Mouse (Mus musculus): ENCODE data around the gene Fkbp1b. TPM values are rescaled to one million over a fixed set of nuclear protein-coding genes. Genes with fewer than 3 reads are reported as not detected.

The Fkbp1b gene
- polyA plus RNA-seq, 1 experiment from 2014 or later: 12.7 TPM

- Histone ChIP-seq H3K27me3 (no peaks in the 10 kb centered on the region; the same call in 1 of the 2 replicates), H3K4me2 (replicated peaks) (peak overlapping the region; percentile 61), H3K27ac (replicated peaks) (peak overlapping the region; percentile 55), H3K36me3 (no peaks in the 10 kb centered on the region), H3K4me3 (replicated peaks) (peak overlapping the region; percentile 62), H3K9ac (peak overlapping the region; percentile 23), H3K4me1 (peaks cover 27% of the 10 kb centered on the region), H3K9me3 (replicated peaks) (no peaks in the 10 kb centered on the region)
- under 1% methylated on average over 12 of the region's 12 CpGs for WGBS
- no peak for ATAC-seq (ENCODE audit: insufficient number of reproducible peaks, low FRiP score, low TSS enrichment, low read depth)
Observed at GRCm38 (mm10) chr12:4843741-4844140, 2.4 kb upstream of the Fkbp1b start.

- no peaks in the 10 kb centered on the region for H3K36me3 ChIP-seq
- no peaks in the 10 kb centered on the region for H3K9me3 ChIP-seq (replicated peaks)
- H3K4me2 ChIP-seq (replicated peaks): peak within 1 kb of the TSS; percentile 97
- H3K9ac ChIP-seq: peak within 1 kb of the TSS; percentile 23
- H3K4me1 ChIP-seq: peaks cover 27% of the 10 kb centered on the region
- WGBS: 1% methylated on average over 30 of the region's 30 CpGs
- peak within 1 kb of the TSS; percentile 83 for H3K4me3 ChIP-seq (replicated peaks)
- peak; percentile 88 for ATAC-seq (ENCODE audit: insufficient number of reproducible peaks, low FRiP score, low TSS enrichment, low read depth)
- H3K27me3 ChIP-seq: no peaks in the 10 kb centered on the region; the same call in 1 of the 2 replicates
- H3K27ac ChIP-seq (replicated peaks): peak within 1 kb of the TSS; percentile 55
Observed at GRCm38 (mm10) chr12:4842890-4843597, 1.7 kb upstream of the Fkbp1b start, which contains the start of gene Wdcp. Wdcp (plus strand) TSS chr12:4843303.

- Histone ChIP-seq H3K36me3 (no peaks in the 10 kb centered on the region), H3K27ac (replicated peaks) (no peak overlapping the region), H3K4me2 (replicated peaks) (peak overlapping the region; percentile 61; the same call in 1 of the 2 replicates), H3K4me3 (replicated peaks) (no peak overlapping the region), H3K4me1 (peaks cover 27% of the 10 kb centered on the region), H3K27me3 (no peaks in the 10 kb centered on the region; the same call in 1 of the 2 replicates), H3K9ac (no peak overlapping the region), H3K9me3 (replicated peaks) (no peaks in the 10 kb centered on the region)
- no peak for ATAC-seq (ENCODE audit: insufficient number of reproducible peaks, low FRiP score, low TSS enrichment, low read depth)
- WGBS: 86% methylated on average over 8 of the region's 8 CpGs
Observed at GRCm38 (mm10) chr12:4842456-4842855, 1.1 kb upstream of the Fkbp1b start.

GRCm38 (mm10) chr12:4840741-4841140 is 650 bp downstream of the Fkbp1b start:
- peak overlapping the region; percentile 63 for H3K9ac ChIP-seq
- ATAC-seq (ENCODE audit: insufficient number of reproducible peaks, low FRiP score, low TSS enrichment, low read depth): no peak

GRCm38 (mm10) chr12:4840010-4840409 is 1.4 kb downstream of the Fkbp1b start:
- no peak for ATAC-seq (ENCODE audit: insufficient number of reproducible peaks, low FRiP score, low TSS enrichment, low read depth)
- no peak overlapping the region for H3K27ac ChIP-seq (replicated peaks)
- H3K36me3 ChIP-seq: no peaks in the 10 kb centered on the region
- H3K4me3 ChIP-seq (replicated peaks): no peak overlapping the region
- H3K9ac ChIP-seq: no peak overlapping the region
- peak overlapping the region; percentile 97 for H3K4me2 ChIP-seq (replicated peaks)
- 58% methylated on average over 6 of the region's 6 CpGs for WGBS
- H3K9me3 ChIP-seq (replicated peaks): no peaks in the 10 kb centered on the region
- H3K27me3 ChIP-seq: no peaks in the 10 kb centered on the region; the same call in 1 of the 2 replicates
- H3K4me1 ChIP-seq: peaks cover 27% of the 10 kb centered on the region

More at GRCm38 (mm10) chr12:4840741-4841140, 650 bp downstream of the Fkbp1b start:
- no peaks in the 10 kb centered on the region for H3K36me3 ChIP-seq
- peak overlapping the region; percentile 83 for H3K4me3 ChIP-seq (replicated peaks)
- H3K4me1 ChIP-seq: peaks cover 27% of the 10 kb centered on the region
- WGBS: under 1% methylated on average over 11 of the region's 11 CpGs
- no peaks in the 10 kb centered on the region; the same call in 1 of the 2 replicates for H3K27me3 ChIP-seq
- peak overlapping the region; percentile 97 for H3K4me2 ChIP-seq (replicated peaks)
- H3K9me3 ChIP-seq (replicated peaks): no peaks in the 10 kb centered on the region
- no peak overlapping the region for H3K27ac ChIP-seq (replicated peaks)

GRCm38 (mm10) chr12:4836959-4837358 is 4.4 kb downstream of the Fkbp1b start:
- Histone ChIP-seq H3K9ac (no peak overlapping the region), H3K27ac (replicated peaks) (no peak overlapping the region), H3K36me3 (peaks cover 15% of the 10 kb centered on the region), H3K4me1 (peaks cover 16% of the 10 kb centered on the region), H3K27me3 (no peaks in the 10 kb centered on the region; the same call in 1 of the 2 replicates), H3K4me3 (replicated peaks) (no peak overlapping the region), H3K9me3 (replicated peaks) (no peaks in the 10 kb centered on the region), H3K4me2 (replicated peaks) (no peak overlapping the region)
- no peak for ATAC-seq (ENCODE audit: insufficient number of reproducible peaks, low FRiP score, low TSS enrichment, low read depth)
- WGBS: 39% methylated on average over 4 of the region's 4 CpGs

- no peak overlapping the region for H3K27ac ChIP-seq (replicated peaks)
- no peaks in the 10 kb centered on the region for H3K27me3 ChIP-seq
- no peak overlapping the region for H3K4me2 ChIP-seq (replicated peaks)
- WGBS: 78% methylated on average over 3 of the region's 3 CpGs
- no peak overlapping the region for H3K4me3 ChIP-seq (replicated peaks)
- no peaks in the 10 kb centered on the region for H3K4me1 ChIP-seq
- H3K9ac ChIP-seq: no peak overlapping the region
- peaks cover 69% of the 10 kb centered on the region for H3K36me3 ChIP-seq
- no peak for ATAC-seq (ENCODE audit: insufficient number of reproducible peaks, low FRiP score, low TSS enrichment, low read depth)
- H3K9me3 ChIP-seq (replicated peaks): no peaks in the 10 kb centered on the region
Observed at GRCm38 (mm10) chr12:4827256-4827655, 14.1 kb downstream of the Fkbp1b start.

GRCm38 (mm10) chr12:4817361-4818101 is 23.9 kb downstream of the Fkbp1b start, which contains the start of gene Sf3b6:
Sf3b6 (plus strand) TSS chr12:4817544.
- Histone ChIP-seq H3K9me3 (replicated peaks) (no peaks in the 10 kb centered on the region), H3K36me3 (peaks cover 22% of the 10 kb centered on the region), H3K27me3 (no peaks in the 10 kb centered on the region), H3K4me3 (replicated peaks) (peak within 1 kb of the TSS; percentile 82), H3K9ac (peak within 1 kb of the TSS; percentile 77), H3K4me2 (replicated peaks) (peak within 1 kb of the TSS; percentile 72), H3K27ac (replicated peaks) (peak within 1 kb of the TSS; percentile 91), H3K4me1 (peaks cover 23% of the 10 kb centered on the region)
- peak; percentile 96 for ATAC-seq (ENCODE audit: insufficient number of reproducible peaks, low FRiP score, low TSS enrichment, low read depth)
- under 1% methylated on average over 48 of the region's 49 CpGs for WGBS

- Histone ChIP-seq H3K4me3 (replicated peaks) (peak overlapping the region; percentile 82), H3K9me3 (replicated peaks) (no peaks in the 10 kb centered on the region), H3K36me3 (peaks cover 15% of the 10 kb centered on the region), H3K27ac (replicated peaks) (peak overlapping the region; percentile 91), H3K4me2 (replicated peaks) (peak overlapping the region; percentile 72), H3K9ac (peak overlapping the region; percentile 55), H3K4me1 (peaks cover 23% of the 10 kb centered on the region), H3K27me3 (no peaks in the 10 kb centered on the region)
- ATAC-seq (ENCODE audit: insufficient number of reproducible peaks, low FRiP score, low TSS enrichment, low read depth): peak; percentile 64
- 8% methylated on average over 24 of the region's 24 CpGs for WGBS
Observed at GRCm38 (mm10) chr12:4816680-4817360, 24.6 kb downstream of the Fkbp1b start.

GRCm38 (mm10) chr12:4813636-4814035 is 27.8 kb downstream of the Fkbp1b start:
- H3K27me3 ChIP-seq: no peaks in the 10 kb centered on the region
- H3K9me3 ChIP-seq (replicated peaks): no peaks in the 10 kb centered on the region
- H3K4me3 ChIP-seq (replicated peaks): no peak overlapping the region
- 47% methylated on average over 4 of the region's 4 CpGs for WGBS
- ATAC-seq (ENCODE audit: insufficient number of reproducible peaks, low FRiP score, low TSS enrichment, low read depth): peak; percentile 26; the same call in 1 of the 2 replicates
- no peak overlapping the region for H3K4me2 ChIP-seq (replicated peaks)
- H3K36me3 ChIP-seq: no peaks in the 10 kb centered on the region
- H3K27ac ChIP-seq (replicated peaks): no peak overlapping the region; the same call in 1 of the 2 replicates
- no peak overlapping the region for H3K9ac ChIP-seq
- H3K4me1 ChIP-seq: peaks cover 18% of the 10 kb centered on the region

- no peaks in the 10 kb centered on the region for H3K36me3 ChIP-seq
- H3K27ac ChIP-seq (replicated peaks): no peak overlapping the region
- no peak overlapping the region for H3K4me3 ChIP-seq (replicated peaks)
- ATAC-seq (ENCODE audit: insufficient number of reproducible peaks, low FRiP score, low TSS enrichment, low read depth): no peak
- no peaks in the 10 kb centered on the region for H3K27me3 ChIP-seq
- no peaks in the 10 kb centered on the region for H3K9me3 ChIP-seq (replicated peaks)
- WGBS: 41% methylated on average over 3 of the region's 3 CpGs
- no peak overlapping the region for H3K9ac ChIP-seq
- peaks cover 9% of the 10 kb centered on the region for H3K4me1 ChIP-seq
- no peak overlapping the region for H3K4me2 ChIP-seq (replicated peaks)
Observed at GRCm38 (mm10) chr12:4811705-4812104, 29.7 kb downstream of the Fkbp1b start.

Measured in embryonic facial prominence, embryonic 15.5 days (tissue).